Mouse (Mus musculus) neural tube, embryonic 14.5 days (tissue): Measurements from ENCODE around the gene Hsd3b6. TPM values are rescaled to one million over a fixed set of nuclear protein-coding genes. Genes with fewer than 3 reads are reported as not detected.

ENCODE experiments used
- ATAC-seq: fragments of 200-750 bp; cut with Nextera tagmentation; 2 replicates; pipeline ENCODE4 v1.8.0; 2017; ENCODE audit warnings: low read depth, mild to moderate bottlenecking, moderate TSS enrichment, moderate library complexity
- H3K27ac ChIP-seq: fragments of 300-500 bp; sonication (generic); 2 replicates; pipeline ENCODE4 v1.5.1; 2014; ENCODE audit warnings: low read depth, mild to moderate bottlenecking, control low read depth, low read length, moderate library complexity, mixed read lengths
- H3K27me3 ChIP-seq: fragments of 300-500 bp; sonication (generic); 2 replicates; pipeline ENCODE4 v1.6.1; 2014; ENCODE audit warnings: low read length; ENCODE audit not compliant: control insufficient read depth, insufficient read depth
- H3K36me3 ChIP-seq: fragments of 300-500 bp; sonication (generic); 2 replicates; pipeline ENCODE4 v1.6.1; 2014; ENCODE audit warnings: low read length, mixed read lengths; ENCODE audit not compliant: control insufficient read depth, insufficient read depth
- H3K4me1 ChIP-seq: fragments of 300-500 bp; sonication (generic); 2 replicates; pipeline ENCODE4 v1.6.1; 2014; ENCODE audit warnings: low read length; ENCODE audit not compliant: control insufficient read depth, insufficient read depth
- H3K4me2 ChIP-seq: fragments of 300-500 bp; sonication (generic); 2 replicates; pipeline ENCODE4 v1.6.1; 2014; ENCODE audit warnings: mild to moderate bottlenecking, low read depth, low read length, control low read depth
- H3K4me3 ChIP-seq: fragments of 300-500 bp; sonication (generic); 2 replicates; pipeline ENCODE4 v1.5.1; 2014; ENCODE audit warnings: low read depth, low read length, control low read depth, mixed read lengths
- H3K9ac ChIP-seq: fragments of 300-500 bp; sonication (generic); replicated peaks from 2 replicates; pipeline ENCODE4 v1.6.1; 2014; ENCODE audit warnings: low read depth, mild to moderate bottlenecking, control low read depth, low read length, mixed read lengths
- H3K9me3 ChIP-seq: fragments of 300-500 bp; sonication (generic); 2 replicates; pipeline ENCODE4 v1.6.1; 2016; ENCODE audit warnings: low read length; ENCODE audit not compliant: control insufficient read depth
- WGBS: fragments of 180-500 bp; shearing (Covaris S2); extraction: QIAGEN DNeasy Blood & Tissue Kit; methylation state at CpG from one replicate; pipeline ENCODE4 v1.1.7; 2014; 5-methylcytosine and 5-hydroxymethylcytosine counted together
- polyA plus RNA-seq: library from polyadenylated mRNA; unstranded; fragments of >200 nt; fragmentation: Nextera tagmentation; extraction: Ambion mirVana; gene quantifications from 2 replicates; pipeline ENCODE4 v1.2.1, GENCODE M21; 2014

The Hsd3b6 gene
- polyA plus RNA-seq, 1 experiment from 2014 or later: 0.82 TPM

DNA sequence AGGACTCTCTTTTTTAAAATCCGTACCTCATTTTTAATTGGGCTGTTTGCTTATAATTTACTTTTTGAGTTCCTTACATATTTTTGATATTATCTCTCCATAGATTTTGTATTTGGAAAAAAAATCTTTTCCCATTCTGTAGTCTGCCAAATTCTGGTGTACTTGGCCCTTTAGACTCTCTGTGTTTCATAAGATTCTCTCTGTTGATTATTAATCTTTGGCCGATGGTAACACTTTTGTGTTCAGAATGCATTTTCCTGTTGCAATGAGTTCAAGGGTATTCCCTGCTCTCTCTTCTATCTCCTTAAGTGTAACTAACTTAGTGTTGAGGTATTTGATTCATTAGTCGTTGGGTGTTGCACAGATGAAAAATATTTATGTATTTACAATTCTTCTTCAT lies 57.4 kb downstream of the Hsd3b6 start:
- Histone ChIP-seq H3K4me3 (no peak overlapping the region), H3K4me1 (no peaks in the 10 kb centered on the region), H3K27ac (no peak overlapping the region), H3K36me3 (no peaks in the 10 kb centered on the region), H3K9me3 (no peaks in the 10 kb centered on the region), H3K4me2 (no peak overlapping the region), H3K27me3 (no peaks in the 10 kb centered on the region), H3K9ac (no peak overlapping the region)
- 91% methylated on average over 3 of the region's 3 CpGs for WGBS
- no peak for ATAC-seq

Other genes starting within 250 kb of the Hsd3b6 start
- not detected in 2 replicates for gene Gm10681, start 225.6 kb downstream of the Hsd3b6 start, polyA plus RNA-seq
- not detected in 2 replicates for gene Hsd3b5, start 184.2 kb downstream of the Hsd3b6 start, polyA plus RNA-seq
- gene Hsd3b2, start 89.9 kb downstream of the Hsd3b6 start, polyA plus RNA-seq: not detected in 2 replicates
- gene Hsd3b3, start 51.3 kb downstream of the Hsd3b6 start, polyA plus RNA-seq: 0.62 and 0.90 TPM in 2 replicates
- 0.31 TPM in 1 of 2 replicates, not detected in the other for gene Hsd3b1, start 45.4 kb upstream of the Hsd3b6 start, polyA plus RNA-seq
- gene Hao2, start 78.8 kb upstream of the Hsd3b6 start, polyA plus RNA-seq: not detected in 2 replicates